In genomic region chr9:63719770-63720440, GRCm38 (mm10) we compare ENCODE assay signal across 11 mouse cellular contexts. TPM values are rescaled to one million over a fixed set of nuclear protein-coding genes. Genes with fewer than 3 reads are reported as not detected.
DNase-seq lines count a peak whose midpoint lies in the region; ATAC-seq and TF ChIP-seq lines count a peak whose summit lies in the region.
"Had no signal": no experiment of that assay in that cellular context is flagged by ENCODE, and none has a peak within 500 bp of the region (broad histone marks: within the 10 kb centered on the region; RNA-seq: fewer than 3 reads in every experiment).

No protein-coding gene starts in this region.

- H3K27me3 ChIP-seq in heart, embryonic 12.5 days (replicated peaks) = no peaks in the 10 kb centered on the region
- no peaks in the 10 kb centered on the region for H3K27me3 ChIP-seq in thymus, adult 2 months (ENCODE audit: control insufficient read depth, insufficient read depth, low read length)
- H3K27me3 ChIP-seq: limb, embryonic 12.5 days; lung, embryonic 15.5 days; midbrain, embryonic 15.5 days had no signal

- no peak for TF ChIP-seq CTCF in thymus, adult 2 months (IDR thresholded peaks at IDR 0.05; ENCODE audit: borderline replicate concordance, control insufficient read depth, extremely low read depth, insufficient read depth, low read length, poor library complexity)

- no peak for ATAC-seq in heart, embryonic 12.5 days (ENCODE audit: insufficient number of reproducible peaks, low FRiP score)
- ATAC-seq: midbrain, embryonic 15.5 days had no signal

- 71% methylated on average over 16 of the region's 16 CpGs for WGBS in heart, embryonic 12.5 days
- 17% methylated on average over 16 of the region's 16 CpGs for WGBS in thymus, adult 2 months

- H3K4me2 ChIP-seq in heart, embryonic 12.5 days = no peak overlapping the region
- H3K4me2 ChIP-seq: hindbrain, embryonic 14.5 days; limb, embryonic 12.5 days; lung, embryonic 15.5 days; midbrain, embryonic 15.5 days had no signal

- peak overlapping the region; percentile 76; the same call in 1 of the 2 replicates for H3K27ac ChIP-seq in heart, embryonic 12.5 days (ENCODE audit: poor library complexity, severe bottlenecking)
- no peak overlapping the region for H3K27ac ChIP-seq in thymus, adult 2 months (ENCODE audit: control insufficient read depth, insufficient read depth, low read length)
- H3K27ac ChIP-seq: hindbrain, embryonic 14.5 days; limb, embryonic 12.5 days; midbrain, embryonic 15.5 days had no signal

- intact Hi-C loops in heart, postnatal 25 days (cut with DNase I) = no loop called here
- intact Hi-C loops in left cerebral cortex, postnatal 25 days (cut with DNase I) = no loop called here

- no peaks in the 10 kb centered on the region for H3K9me3 ChIP-seq in heart, embryonic 12.5 days (replicated peaks)
- H3K9me3 ChIP-seq: limb, embryonic 12.5 days; lung, embryonic 15.5 days; midbrain, embryonic 15.5 days had no signal

- TF ChIP-seq POLR2A in thymus, adult 2 months (IDR thresholded peaks at IDR 0.05; ENCODE audit: control insufficient read depth, extremely low read depth, insufficient read depth, low read length, poor library complexity) = no peak

- no peak for DNase-seq in heart, postnatal 25 days (ENCODE audit: low spot score)
- peak; percentile 45 for DNase-seq in thymus, postnatal 25 days
- no peak for DNase-seq in thymus, adult 2 months
- peak; percentile 70 to 71 for DNase-seq in cerebellum, postnatal 10 days
- DNase-seq in right cerebral cortex, postnatal 4 days = no peak
- no peak for DNase-seq in left cerebral cortex, postnatal 25 days (ENCODE audit: low spot score in 2 of 2)

- peaks cover 100% of the 10 kb centered on the region for H3K4me1 ChIP-seq in heart, embryonic 12.5 days (replicated peaks)
- H3K4me1 ChIP-seq in thymus, adult 2 months (replicated peaks; ENCODE audit: control insufficient read depth, insufficient read depth, low read length) = peaks cover 85% of the 10 kb centered on the region

- H3K9ac ChIP-seq in heart, embryonic 12.5 days = no peak overlapping the region
- H3K9ac ChIP-seq: hindbrain, embryonic 14.5 days; limb, embryonic 12.5 days; lung, embryonic 15.5 days; midbrain, embryonic 15.5 days had no signal

- H3K36me3 ChIP-seq in heart, embryonic 12.5 days = no peaks in the 10 kb centered on the region
- no peaks in the 10 kb centered on the region for H3K36me3 ChIP-seq in thymus, adult 2 months (ENCODE audit: control insufficient read depth, insufficient read depth, low read length)
- H3K36me3 ChIP-seq: lung, embryonic 15.5 days; midbrain, embryonic 15.5 days had no signal

- no peak overlapping the region for H3K4me3 ChIP-seq in heart, embryonic 12.5 days
- no peak overlapping the region for H3K4me3 ChIP-seq in thymus, adult 2 months (ENCODE audit: control insufficient read depth, insufficient read depth, low read length)
- H3K4me3 ChIP-seq: limb, embryonic 12.5 days; lung, embryonic 15.5 days; midbrain, embryonic 15.5 days had no signal

RNA-seq across cellular contexts. Expression of gene Smad3, which starts 37.9 kb away (rescaled TPM):
- 17.0 and 18.9 TPM in 2 replicates for polyA plus RNA-seq in heart, embryonic 12.5 days (2016; fragmentation: Nextera tagmentation; extraction: Ambion mirVana)
- 10 to 100 TPM; 14.0 to 14.5 TPM for total RNA-seq in heart, postnatal 25 days (2021)
- 63.4 and 70.9 TPM in 2 replicates for polyA plus RNA-seq in thymus, adult 2 months (2012; rRNA removed)
- 10 to 100 TPM; 55.3 to 67.5 TPM for total RNA-seq in left cerebral cortex, postnatal 25 days (2021)

Comparison
In these comparisons a context has a peak if more than half of its experiments do, and no peak if none do; other contexts are left out.
1. DNase-seq: peak in thymus, postnatal 25 days (single experiment) and cerebellum, postnatal 10 days (2 of 2); none in heart, postnatal 25 days (single experiment), thymus, adult 2 months (single experiment), right cerebral cortex, postnatal 4 days (single experiment) and left cerebral cortex, postnatal 25 days (0 of 2).